Mouse (Mus musculus) monocyte, adult 2 months (primary cell): ENCODE data around the gene 2310007B03Rik.
"Not testable (repeated sequence)": the region's sequence is repeated elsewhere in the genome, so short reads cannot be mapped to it uniquely, and the experiment has no call there.

Source experiments
- DNase-seq, 2 experiments: peaks; one replicate each; pipeline ENCODE4 v3.0.0; 2022; ENCODE audit warnings: low spot score in 2 of 2, low read depth in 1 of 2

The 2310007B03Rik gene

GRCm38 (mm10) chr1:93160501-93161133, at the start of gene 2310007B03Rik:
TSS of gene 2310007B03Rik (minus strand) at chr1:93160948.
- no peak for DNase-seq

GRCm38 (mm10) chr1:93210213-93210641, 49.5 kb upstream of the 2310007B03Rik start:
- no peak for DNase-seq

GRCm38 (mm10) chr1:93207536-93208064, 46.9 kb upstream of the 2310007B03Rik start:
- DNase-seq = no peak

GRCm38 (mm10) chr1:93206277-93206970, 45.7 kb upstream of the 2310007B03Rik start:
- DNase-seq = no peak

- no peak for DNase-seq
Observed at GRCm38 (mm10) chr1:93197916-93198315, 37.2 kb upstream of the 2310007B03Rik start.

- not testable (repeated sequence) for DNase-seq
Observed at GRCm38 (mm10) chr1:93197454-93197853, 36.7 kb upstream of the 2310007B03Rik start.

- DNase-seq = no peak
Observed at GRCm38 (mm10) chr1:93194961-93195360, 34.2 kb upstream of the 2310007B03Rik start.

GRCm38 (mm10) chr1:93190726-93191305, 30.1 kb upstream of the 2310007B03Rik start:
- DNase-seq = no peak

- no peak for DNase-seq
Observed at GRCm38 (mm10) chr1:93184071-93184828, 23.5 kb upstream of the 2310007B03Rik start.

GRCm38 (mm10) chr1:93182281-93182680, 21.5 kb upstream of the 2310007B03Rik start:
- DNase-seq = no peak

GRCm38 (mm10) chr1:93176525-93177332, 16.0 kb upstream of the 2310007B03Rik start:
- DNase-seq = no peak

- no peak for DNase-seq
Observed at GRCm38 (mm10) chr1:93175849-93176248, 15.1 kb upstream of the 2310007B03Rik start.

GRCm38 (mm10) chr1:93174399-93174798, 13.7 kb upstream of the 2310007B03Rik start:
- peak in 1 of 2 experiments; percentile 37 for DNase-seq

- DNase-seq = no peak
Observed at GRCm38 (mm10) chr1:93173665-93174064, 12.9 kb upstream of the 2310007B03Rik start.

GRCm38 (mm10) chr1:93168295-93168775, 7.6 kb upstream of the 2310007B03Rik start, which contains the start of gene Crocc2:
TSS of gene Crocc2 (plus strand) at chr1:93168725.
- no peak for DNase-seq

GRCm38 (mm10) chr1:93166346-93167079, 5.8 kb upstream of the 2310007B03Rik start:
- no peak for DNase-seq

- DNase-seq = peak; percentile 42 to 52
Observed at GRCm38 (mm10) chr1:93165447-93165846, 4.7 kb upstream of the 2310007B03Rik start.

GRCm38 (mm10) chr1:93162588-93162987, 1.8 kb upstream of the 2310007B03Rik start:
- DNase-seq = no peak

- DNase-seq = no peak
Observed at GRCm38 (mm10) chr1:93161921-93162320, 1.2 kb upstream of the 2310007B03Rik start.
